Mouse (Mus musculus): ENCODE data around the gene Ugt1a8. TPM values are rescaled to one million over a fixed set of nuclear protein-coding genes. Genes with fewer than 3 reads are reported as not detected.
"Not testable (repeated sequence)": the region's sequence is repeated elsewhere in the genome, so short reads cannot be mapped to it uniquely, and the experiment has no call there.

Ugt1a8 gene
- polyA plus RNA-seq, 1 experiment from 2014 or later: not detected

GRCm38 (mm10) chr1:88223011-88223515, 135.4 kb downstream of the Ugt1a8 start:
- H3K4me3 ChIP-seq; H3K4me1 ChIP-seq; H3K27ac ChIP-seq; H3K36me3 ChIP-seq; H3K27me3 ChIP-seq (ENCODE audit: low read depth, poor library complexity, severe bottlenecking): not testable (repeated sequence)
- DNase-seq (ENCODE audit: low spot score): peak; percentile 38
- H3K9me3 ChIP-seq (replicated peaks): peaks cover 29% of the 10 kb centered on the region

- Histone ChIP-seq H3K4me3 (no peak overlapping the region), H3K27me3 (ENCODE audit: low read depth, poor library complexity, severe bottlenecking) (no peaks in the 10 kb centered on the region), H3K27ac (no peak overlapping the region), H3K9me3 (replicated peaks) (peaks cover 33% of the 10 kb centered on the region), H3K4me1 (no peaks in the 10 kb centered on the region), H3K36me3 (no peaks in the 10 kb centered on the region)
- peak; percentile 35 for DNase-seq (ENCODE audit: low spot score)
- WGBS: 58% methylated on average over 1 of the region's 1 CpGs
Observed at GRCm38 (mm10) chr1:88223591-88223990, 136.0 kb downstream of the Ugt1a8 start.

- Histone ChIP-seq H3K4me3 (no peak overlapping the region), H3K4me1 (no peaks in the 10 kb centered on the region), H3K9me3 (replicated peaks) (peaks cover 39% of the 10 kb centered on the region), H3K27ac (no peak overlapping the region), H3K36me3 (no peaks in the 10 kb centered on the region), H3K27me3 (ENCODE audit: low read depth, poor library complexity, severe bottlenecking) (no peaks in the 10 kb centered on the region)
- WGBS: 77% methylated on average over 2 of the region's 2 CpGs
- DNase-seq (ENCODE audit: low spot score): peak; percentile 36
Observed at GRCm38 (mm10) chr1:88224029-88224776, 136.6 kb downstream of the Ugt1a8 start.

- not testable (repeated sequence) for H3K27ac ChIP-seq; H3K27me3 ChIP-seq (ENCODE audit: low read depth, poor library complexity, severe bottlenecking); H3K36me3 ChIP-seq; H3K4me1 ChIP-seq; H3K4me3 ChIP-seq
- DNase-seq (ENCODE audit: low spot score): peak; percentile 28
- peaks cover 50% of the 10 kb centered on the region for H3K9me3 ChIP-seq (replicated peaks)
- 38% methylated on average over 2 of the region's 2 CpGs for WGBS
Observed at GRCm38 (mm10) chr1:88225301-88225700, 137.7 kb downstream of the Ugt1a8 start.

DNA sequence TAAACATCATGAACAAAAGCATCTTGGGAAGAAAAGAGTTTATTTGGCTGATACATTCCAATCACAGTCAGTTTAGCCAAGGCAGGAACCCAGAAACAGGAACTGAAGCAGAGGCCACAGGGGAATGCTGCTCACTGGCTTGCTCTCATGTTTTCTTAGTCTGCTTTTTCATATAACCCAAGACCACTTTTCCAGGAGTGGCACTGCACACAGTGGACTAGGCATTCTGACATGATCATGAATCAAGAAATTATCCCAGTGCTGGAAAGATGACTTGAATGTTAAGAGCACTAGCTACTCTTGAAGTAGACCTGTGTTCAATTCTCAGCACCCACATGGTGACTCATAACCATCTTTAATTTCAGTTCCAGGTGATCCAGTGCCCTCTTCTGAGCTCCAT, 138.1 kb downstream of the Ugt1a8 start:
- DNase-seq (ENCODE audit: low spot score): peak; percentile 29
- Histone ChIP-seq H3K9me3 (replicated peaks) (peaks cover 54% of the 10 kb centered on the region), H3K27ac (no peak overlapping the region), H3K4me1 (no peaks in the 10 kb centered on the region), H3K36me3 (no peaks in the 10 kb centered on the region), H3K27me3 (ENCODE audit: low read depth, poor library complexity, severe bottlenecking) (no peaks in the 10 kb centered on the region), H3K4me3 (no peak overlapping the region)

- H3K27ac ChIP-seq: no peak within 1 kb of the TSS
- H3K9me3 ChIP-seq (replicated peaks): peaks cover 63% of the 10 kb centered on the region
- WGBS: 60% methylated on average over 5 of the region's 5 CpGs
- H3K4me1 ChIP-seq: no peaks in the 10 kb centered on the region
- H3K4me3 ChIP-seq: no peak within 1 kb of the TSS
- DNase-seq (ENCODE audit: low spot score): peak; percentile 30
- H3K27me3 ChIP-seq (ENCODE audit: low read depth, poor library complexity, severe bottlenecking): no peaks in the 10 kb centered on the region
- no peaks in the 10 kb centered on the region for H3K36me3 ChIP-seq
Observed at GRCm38 (mm10) chr1:88226670-88227379, 139.2 kb downstream of the Ugt1a8 start, which contains the start of gene Mroh2a. Gene Mroh2a (plus strand): TSS chr1:88226986.

DNA sequence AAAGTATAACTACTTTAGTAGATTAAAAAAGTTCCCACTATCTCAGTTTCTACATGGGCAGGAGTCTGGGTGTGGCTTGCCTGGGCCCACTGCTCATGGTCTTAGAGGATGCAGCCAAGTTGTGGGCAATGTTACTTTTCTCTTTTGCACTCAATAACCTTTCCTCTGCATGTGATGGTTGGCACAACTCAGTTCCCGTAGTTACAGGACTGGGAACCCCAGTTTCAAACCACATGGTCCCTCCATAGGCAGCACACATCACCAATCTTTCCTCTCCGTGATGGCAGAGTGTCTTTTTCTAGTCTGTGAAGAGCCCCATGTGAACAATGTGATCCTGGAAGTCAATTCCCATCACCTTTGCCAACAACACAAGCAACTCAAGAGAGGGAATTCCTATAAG, 139.9 kb downstream of the Ugt1a8 start:
- Histone ChIP-seq H3K36me3 (no peaks in the 10 kb centered on the region), H3K9me3 (replicated peaks) (peaks cover 70% of the 10 kb centered on the region), H3K27me3 (ENCODE audit: low read depth, poor library complexity, severe bottlenecking) (no peaks in the 10 kb centered on the region), H3K4me1 (no peaks in the 10 kb centered on the region), H3K4me3 (no peak overlapping the region), H3K27ac (no peak overlapping the region)
- peak; percentile 27 for DNase-seq (ENCODE audit: low spot score)
- 64% methylated on average over 2 of the region's 2 CpGs for whole genome bisulfite sequencing

GRCm38 (mm10) chr1:88228121-88228520, 140.5 kb downstream of the Ugt1a8 start:
- H3K4me3 ChIP-seq: no peak overlapping the region
- WGBS: 70% methylated on average over 7 of the region's 7 CpGs
- no peaks in the 10 kb centered on the region for H3K4me1 ChIP-seq
- no peak for DNase-seq (ENCODE audit: low spot score)
- H3K9me3 ChIP-seq (replicated peaks): peaks cover 73% of the 10 kb centered on the region
- no peak overlapping the region for H3K27ac ChIP-seq
- no peaks in the 10 kb centered on the region for H3K27me3 ChIP-seq (ENCODE audit: low read depth, poor library complexity, severe bottlenecking)
- H3K36me3 ChIP-seq: no peaks in the 10 kb centered on the region

- Histone ChIP-seq H3K27ac (no peak overlapping the region), H3K4me3 (no peak overlapping the region), H3K4me1 (no peaks in the 10 kb centered on the region), H3K27me3 (ENCODE audit: low read depth, poor library complexity, severe bottlenecking) (no peaks in the 10 kb centered on the region), H3K9me3 (replicated peaks) (peaks cover 85% of the 10 kb centered on the region), H3K36me3 (no peaks in the 10 kb centered on the region)
- DNase-seq (ENCODE audit: low spot score): no peak
- WGBS: 87% methylated on average over 3 of the region's 3 CpGs
Observed at GRCm38 (mm10) chr1:88229566-88229965, 142.0 kb downstream of the Ugt1a8 start.

GRCm38 (mm10) chr1:88229986-88230385, 142.4 kb downstream of the Ugt1a8 start:
- no peaks in the 10 kb centered on the region for H3K4me1 ChIP-seq
- no peaks in the 10 kb centered on the region for H3K27me3 ChIP-seq (ENCODE audit: low read depth, poor library complexity, severe bottlenecking)
- H3K27ac ChIP-seq: no peak overlapping the region
- WGBS: 89% methylated on average over 5 of the region's 5 CpGs
- H3K9me3 ChIP-seq (replicated peaks): peaks cover 89% of the 10 kb centered on the region
- no peak for DNase-seq (ENCODE audit: low spot score)
- H3K4me3 ChIP-seq: no peak overlapping the region
- H3K36me3 ChIP-seq: no peaks in the 10 kb centered on the region

DNA sequence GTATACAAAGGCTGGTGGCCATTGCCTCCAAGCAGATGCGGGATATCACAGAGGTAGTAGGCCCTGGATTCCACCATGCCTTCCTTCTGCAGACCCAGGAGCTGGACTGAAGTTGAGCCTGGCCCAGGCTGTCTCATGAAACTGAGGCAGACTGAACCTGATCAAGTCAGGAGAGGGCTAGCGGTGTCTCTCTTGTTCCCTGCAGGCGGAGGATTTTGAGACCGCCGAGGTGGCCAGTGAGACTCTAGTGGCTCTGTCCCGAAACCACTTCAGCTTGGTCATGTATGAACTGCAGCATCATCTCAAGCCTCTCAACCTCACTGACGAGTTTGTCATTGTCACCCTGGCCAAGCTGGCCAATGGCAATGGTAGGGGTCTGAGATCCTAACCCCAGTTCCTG, 142.8 kb downstream of the Ugt1a8 start:
- Histone ChIP-seq H3K27ac (no peak overlapping the region), H3K9me3 (replicated peaks) (peaks cover 91% of the 10 kb centered on the region), H3K36me3 (no peaks in the 10 kb centered on the region), H3K27me3 (ENCODE audit: low read depth, poor library complexity, severe bottlenecking) (no peaks in the 10 kb centered on the region), H3K4me3 (no peak overlapping the region), H3K4me1 (no peaks in the 10 kb centered on the region)
- DNase-seq (ENCODE audit: low spot score): no peak
- 72% methylated on average over 7 of the region's 7 CpGs for WGBS

DNA sequence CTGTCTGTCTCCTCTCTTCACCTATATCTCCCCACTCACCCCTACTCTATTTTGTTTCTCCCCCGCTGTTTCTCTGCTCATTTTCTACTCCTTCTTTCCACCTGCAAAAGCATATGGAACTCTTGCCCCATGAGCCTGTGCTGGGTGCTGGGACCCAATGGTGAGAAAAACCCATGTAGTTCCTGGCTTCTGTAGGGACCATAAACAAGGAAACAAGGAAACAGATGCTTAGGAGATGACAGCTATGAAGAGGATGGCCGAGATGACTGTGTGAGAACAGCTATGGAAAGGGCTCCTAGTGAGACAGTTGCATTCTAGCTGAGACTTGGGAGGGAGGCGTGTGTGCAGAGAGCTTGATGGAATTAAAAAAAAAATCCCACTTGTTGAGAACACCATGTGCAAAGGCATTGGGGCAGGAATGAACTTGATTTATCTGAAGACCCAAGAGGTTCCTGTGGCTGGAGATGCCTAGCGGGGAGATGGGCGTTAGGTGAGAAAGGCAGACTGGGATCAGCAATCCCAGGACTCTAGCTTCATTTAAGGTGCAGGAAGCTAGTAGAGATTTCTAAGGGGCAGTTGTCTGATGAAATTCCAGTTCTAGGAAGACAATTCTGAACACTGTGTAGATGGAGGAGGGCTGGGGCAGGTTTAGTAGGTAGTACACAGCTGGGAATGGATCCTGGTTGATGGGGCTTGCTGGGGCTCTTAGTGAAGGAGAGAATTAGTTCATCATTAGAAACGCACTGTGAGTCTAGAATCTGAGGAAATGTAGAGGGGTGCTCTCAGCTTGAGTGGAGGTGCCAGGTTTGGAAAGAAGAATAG, 143.6 kb downstream of the Ugt1a8 start:
- 77% methylated on average over 6 of the region's 6 CpGs for WGBS
- Histone ChIP-seq H3K36me3 (no peaks in the 10 kb centered on the region), H3K27ac (no peak overlapping the region), H3K4me1 (no peaks in the 10 kb centered on the region), H3K9me3 (replicated peaks) (peaks cover 91% of the 10 kb centered on the region), H3K4me3 (no peak overlapping the region), H3K27me3 (ENCODE audit: low read depth, poor library complexity, severe bottlenecking) (no peaks in the 10 kb centered on the region)
- DNase-seq (ENCODE audit: low spot score): no peak

All from limb, embryonic 10.5 days (tissue).